Mouse (Mus musculus): ENCODE data around the gene Cadm4. TPM values are rescaled to one million over a fixed set of nuclear protein-coding genes. Genes with fewer than 3 reads are reported as not detected.
A peak's percentile ranks its signal among the peaks of the same experiment; 100 is the strongest.

Cadm4 gene
- polyA plus RNA-seq, 1 experiment from 2014 or later: 0.54 TPM

DNA sequence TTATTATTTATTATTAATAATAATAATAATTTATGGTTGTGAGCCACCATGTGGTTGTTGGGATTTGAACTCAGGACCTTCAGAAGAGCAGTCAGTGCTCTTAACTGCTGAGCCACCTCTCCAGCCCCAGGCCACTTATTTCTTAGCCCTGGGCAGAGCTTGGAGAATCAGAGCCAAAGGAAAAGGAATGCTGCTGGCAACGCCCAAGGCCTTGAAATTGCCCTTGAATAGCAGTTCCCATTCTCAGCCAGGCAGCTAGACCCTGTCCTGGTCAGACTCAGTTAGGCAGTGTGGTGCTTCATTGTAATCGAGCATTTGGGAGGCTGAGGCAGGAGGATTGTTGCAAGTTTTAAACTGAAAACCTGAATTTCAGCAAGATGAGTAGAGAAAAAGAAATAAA, 27.6 kb upstream of the Cadm4 start:
- no peak for DNase-seq (ENCODE audit: low spot score)
- Histone ChIP-seq H3K27ac (no peak overlapping the region), H3K9me3 (no peaks in the 10 kb centered on the region), H3K27me3 (ENCODE audit: insufficient read depth, poor library complexity, severe bottlenecking) (peaks cover 7% of the 10 kb centered on the region; the same call in 1 of the 2 replicates), H3K4me1 (0 out of 2 replicates have a peak, but pooled peaks cover 5% of the 10 kb centered on the region), H3K36me3 (no peaks in the 10 kb centered on the region), H3K4me3 (no peak overlapping the region)
- WGBS: 56% methylated on average over 2 of the region's 2 CpGs

DNA sequence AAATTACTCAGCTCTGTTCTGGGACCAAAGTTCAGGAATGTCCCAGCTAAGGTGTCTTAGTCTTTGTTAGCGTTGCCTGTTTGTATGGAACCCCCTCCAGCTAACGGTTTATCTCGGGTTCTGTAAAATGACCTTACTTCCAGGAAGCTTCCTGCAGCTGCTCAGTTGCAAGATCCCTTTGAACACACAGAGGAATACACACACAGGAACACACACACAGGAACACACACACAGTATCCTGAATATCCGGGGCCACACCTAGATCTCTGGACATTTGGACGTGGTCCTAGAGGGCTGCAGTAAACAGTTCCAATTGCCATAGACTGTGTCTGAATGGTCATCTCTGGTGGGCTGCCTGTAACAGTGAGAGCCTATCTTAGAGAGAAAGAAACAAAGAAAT, 26.1 kb upstream of the Cadm4 start:
- no peaks in the 10 kb centered on the region for H3K36me3 ChIP-seq
- H3K27me3 ChIP-seq (ENCODE audit: insufficient read depth, poor library complexity, severe bottlenecking): peaks cover 16% of the 10 kb centered on the region; the same call in 1 of the 2 replicates
- H3K4me3 ChIP-seq: no peak overlapping the region
- no peaks in the 10 kb centered on the region for H3K9me3 ChIP-seq
- H3K27ac ChIP-seq: no peak overlapping the region
- no peak for DNase-seq (ENCODE audit: low spot score)
- H3K4me1 ChIP-seq: peaks cover 8% of the 10 kb centered on the region; the same call in 1 of the 2 replicates
- WGBS: 65% methylated on average over 5 of the region's 5 CpGs

DNA sequence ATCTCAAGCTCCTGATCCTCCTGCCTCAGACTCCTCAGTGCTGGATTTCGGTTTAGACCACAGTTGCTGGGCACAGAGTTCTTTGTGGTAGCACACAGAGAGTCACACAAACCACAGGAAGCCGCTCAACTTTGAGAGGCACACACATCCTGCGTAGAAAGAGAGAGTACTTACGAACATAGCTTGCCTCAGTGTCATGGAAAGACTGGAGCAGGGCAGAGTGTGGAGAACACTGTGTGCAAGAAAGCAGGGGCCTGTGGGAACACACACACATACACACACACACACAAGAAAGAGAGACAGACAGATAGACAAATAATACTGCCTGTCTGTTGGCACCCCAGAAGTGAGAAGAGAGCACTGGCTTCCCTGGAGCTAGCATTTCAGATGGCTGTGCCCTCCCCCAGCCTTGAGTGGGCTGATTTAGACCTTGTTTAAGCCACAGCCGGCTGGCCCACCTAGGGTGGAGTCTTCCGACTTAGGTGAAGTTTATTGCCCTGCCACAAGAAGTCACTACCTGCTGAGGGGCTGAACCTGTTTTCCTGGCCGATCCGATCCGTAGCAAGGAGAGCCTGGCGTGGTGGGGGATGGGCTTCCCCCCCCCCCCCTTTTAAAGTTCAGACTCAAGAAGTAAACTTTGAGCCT, 24.0 kb upstream of the Cadm4 start:
- Histone ChIP-seq H3K9me3 (no peaks in the 10 kb centered on the region), H3K27me3 (ENCODE audit: insufficient read depth, poor library complexity, severe bottlenecking) (peaks cover 26% of the 10 kb centered on the region; the same call in 1 of the 2 replicates), H3K4me3 (no peak overlapping the region), H3K4me1 (peaks cover 16% of the 10 kb centered on the region), H3K27ac (no peak overlapping the region), H3K36me3 (no peaks in the 10 kb centered on the region)
- 74% methylated on average over 10 of the region's 10 CpGs for WGBS
- no peak for DNase-seq (ENCODE audit: low spot score)

DNA sequence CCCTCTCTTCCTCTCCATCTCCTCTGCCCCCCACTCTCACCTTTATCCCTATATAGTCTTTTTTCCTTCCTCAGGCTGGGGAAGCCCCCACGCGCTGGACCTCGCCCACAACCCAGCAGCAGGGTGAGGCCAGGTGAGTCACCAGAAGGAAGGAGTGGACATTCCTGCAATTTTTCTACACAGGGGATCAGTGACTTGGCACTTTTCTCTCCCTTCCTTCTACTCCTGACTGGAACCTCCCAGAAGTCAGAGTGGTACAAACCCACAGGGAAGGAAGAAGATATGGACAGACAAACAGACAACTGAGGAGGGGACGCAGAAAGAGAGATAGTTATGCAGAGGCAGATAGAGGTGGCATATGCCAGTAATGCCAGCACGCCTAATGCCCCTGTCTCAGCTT, 22.4 kb upstream of the Cadm4 start:
- Histone ChIP-seq H3K9me3 (no peaks in the 10 kb centered on the region), H3K4me3 (no peak overlapping the region), H3K27me3 (ENCODE audit: insufficient read depth, poor library complexity, severe bottlenecking) (peaks cover 31% of the 10 kb centered on the region; the same call in 1 of the 2 replicates), H3K36me3 (no peaks in the 10 kb centered on the region), H3K27ac (no peak overlapping the region), H3K4me1 (peaks cover 21% of the 10 kb centered on the region)
- DNase-seq (ENCODE audit: low spot score): no peak
- WGBS: 70% methylated on average over 5 of the region's 5 CpGs

DNA sequence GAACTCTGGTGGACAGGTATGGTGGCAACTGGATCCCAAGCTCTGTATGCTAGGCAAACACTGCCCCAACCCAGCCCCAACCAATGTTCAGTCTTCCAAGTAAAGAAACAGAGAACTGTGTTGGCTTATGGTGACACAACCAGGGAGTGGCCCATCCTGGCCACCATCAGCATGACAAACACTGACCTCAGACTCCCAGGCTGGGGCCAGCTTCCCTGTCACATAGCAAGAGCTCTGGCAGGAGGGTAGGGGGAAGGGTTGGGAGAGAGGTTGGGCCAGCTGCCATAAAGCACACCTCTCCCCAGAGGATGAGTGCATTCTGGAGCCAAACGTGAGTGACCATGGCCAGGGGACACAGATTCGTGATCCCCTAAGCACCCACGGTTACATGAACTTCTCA, 22.0 kb upstream of the Cadm4 start:
- H3K4me1 ChIP-seq: peaks cover 21% of the 10 kb centered on the region
- H3K27ac ChIP-seq: no peak overlapping the region
- no peaks in the 10 kb centered on the region for H3K9me3 ChIP-seq
- WGBS: 73% methylated on average over 3 of the region's 3 CpGs
- no peak overlapping the region for H3K4me3 ChIP-seq
- no peak for DNase-seq (ENCODE audit: low spot score)
- peaks cover 31% of the 10 kb centered on the region; the same call in 1 of the 2 replicates for H3K27me3 ChIP-seq (ENCODE audit: insufficient read depth, poor library complexity, severe bottlenecking)
- no peaks in the 10 kb centered on the region for H3K36me3 ChIP-seq

DNA sequence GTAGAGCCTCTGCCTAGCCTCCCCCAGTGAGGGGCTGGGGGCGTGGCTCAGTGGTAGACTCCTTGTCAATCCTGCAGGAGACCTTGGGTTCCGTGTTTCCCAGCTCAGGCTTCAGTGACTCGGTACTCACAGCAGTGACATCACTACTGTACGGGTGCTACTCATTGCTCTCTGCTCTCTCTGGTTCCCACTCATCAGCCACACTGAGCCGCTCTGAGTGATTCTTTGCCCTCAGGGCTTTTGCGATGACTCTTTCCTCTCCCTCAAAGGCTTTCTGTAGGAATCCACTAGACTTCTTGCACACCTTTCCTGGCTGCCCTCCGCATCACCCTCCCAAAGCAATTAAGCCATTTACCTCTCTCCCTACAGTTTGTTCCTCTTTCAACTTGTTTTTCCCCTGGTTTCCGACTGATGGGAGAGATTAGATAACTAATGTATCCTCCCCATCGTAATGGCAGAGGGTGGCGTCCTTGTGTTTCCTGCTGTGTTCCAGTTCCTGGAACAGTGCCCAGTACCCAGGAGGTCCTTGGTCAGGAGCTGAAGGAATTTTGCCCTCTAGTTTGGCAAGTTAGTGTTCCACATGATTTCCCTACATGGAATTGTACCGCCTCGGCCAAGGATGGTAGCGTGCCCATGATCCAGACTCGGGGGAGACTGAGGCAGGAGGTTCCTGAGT, 20.3 kb upstream of the Cadm4 start:
- Histone ChIP-seq H3K9me3 (no peaks in the 10 kb centered on the region), H3K4me1 (peaks cover 21% of the 10 kb centered on the region), H3K36me3 (no peaks in the 10 kb centered on the region), H3K27me3 (ENCODE audit: insufficient read depth, poor library complexity, severe bottlenecking) (peaks cover 31% of the 10 kb centered on the region; the same call in 1 of the 2 replicates), H3K4me3 (no peak overlapping the region), H3K27ac (no peak overlapping the region)
- no peak for DNase-seq (ENCODE audit: low spot score)
- 47% methylated on average over 14 of the region's 14 CpGs for WGBS

DNA sequence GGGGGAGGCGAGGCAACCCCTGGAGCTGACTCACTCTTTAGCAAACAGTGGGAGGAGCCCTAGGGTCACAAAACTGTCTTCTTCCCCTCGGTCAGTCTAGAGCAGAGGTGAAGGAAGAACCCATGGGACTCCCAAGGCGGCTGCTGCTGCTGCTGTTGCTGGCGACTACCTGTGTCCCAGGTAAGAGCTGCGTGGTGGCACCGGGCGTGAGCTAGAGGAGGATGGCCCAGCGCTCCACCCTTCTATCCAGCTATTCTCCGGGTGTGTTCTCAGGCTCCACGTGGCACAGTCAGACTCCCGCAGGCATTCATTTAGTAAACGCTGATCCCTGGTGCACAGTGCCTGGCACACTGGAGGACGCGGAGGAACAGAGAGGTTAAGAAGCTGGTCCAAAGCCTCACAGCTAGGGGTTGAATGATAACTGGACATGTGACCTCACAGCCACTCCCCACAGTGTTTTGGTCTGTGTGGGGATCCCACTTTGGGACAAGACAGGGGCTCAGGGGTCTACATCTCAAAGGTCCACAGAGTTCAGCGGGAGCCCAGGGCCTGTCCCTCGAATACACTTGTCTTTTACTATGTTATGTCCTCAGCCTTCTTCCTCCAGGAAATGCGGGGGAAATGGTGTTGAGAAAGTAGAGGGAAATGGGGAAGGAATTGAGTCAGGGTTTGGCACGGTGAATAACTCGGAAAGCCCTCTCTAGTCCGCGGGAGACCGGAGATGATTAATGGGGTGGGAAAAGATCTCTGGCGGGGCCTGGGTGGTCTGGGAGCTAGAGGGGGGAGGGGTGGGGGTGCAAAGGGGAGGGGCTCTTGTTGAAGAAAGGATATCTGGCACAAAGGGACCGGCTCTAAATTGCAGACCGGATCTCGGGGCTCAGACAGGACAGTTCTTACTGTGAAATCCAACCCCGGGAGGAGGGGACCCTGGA, 19.2 kb upstream of the Cadm4 start, which contains the start of gene Plaur:
Gene Plaur, plus strand, starts transcription at position 97 of the 932 bp plus-strand sequence.
- H3K36me3 ChIP-seq: no peaks in the 10 kb centered on the region
- DNase-seq (ENCODE audit: low spot score): no peak
- H3K9me3 ChIP-seq: no peaks in the 10 kb centered on the region
- peaks cover 31% of the 10 kb centered on the region; the same call in 1 of the 2 replicates for H3K27me3 ChIP-seq (ENCODE audit: insufficient read depth, poor library complexity, severe bottlenecking)
- no peak within 1 kb of the TSS; the same call in 1 of the 2 replicates for H3K27ac ChIP-seq
- 4% methylated on average over 27 of the region's 27 CpGs for WGBS
- peaks cover 21% of the 10 kb centered on the region for H3K4me1 ChIP-seq
- peak within 1 kb of the TSS; percentile 46 for H3K4me3 ChIP-seq

DNA sequence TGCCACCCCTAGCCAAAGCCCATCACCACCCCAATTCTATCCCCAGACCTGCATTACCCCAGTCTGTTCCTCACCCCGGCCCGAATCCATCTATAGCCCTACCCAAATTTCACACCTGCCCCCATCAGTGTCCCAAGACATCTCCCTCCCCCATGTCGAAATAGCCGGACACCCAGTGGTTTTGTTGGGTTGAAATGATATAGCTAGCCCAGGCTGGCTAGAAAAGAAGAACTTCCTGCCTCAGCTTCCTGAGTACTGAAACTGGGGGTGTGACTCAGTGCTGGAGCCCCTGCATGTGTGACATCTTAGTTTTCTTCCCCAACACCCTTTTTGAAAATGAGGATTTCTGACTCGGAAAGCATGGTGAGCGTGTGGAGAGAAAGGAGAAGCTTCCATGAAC, 15.0 kb upstream of the Cadm4 start:
- peaks cover 13% of the 10 kb centered on the region for H3K4me1 ChIP-seq
- H3K36me3 ChIP-seq: 0 out of 2 replicates have a peak, but pooled peaks cover 8% of the 10 kb centered on the region
- peaks cover 3% of the 10 kb centered on the region; the same call in 1 of the 2 replicates for H3K9me3 ChIP-seq
- no peak overlapping the region for H3K27ac ChIP-seq
- WGBS: 81% methylated on average over 6 of the region's 6 CpGs
- H3K27me3 ChIP-seq (ENCODE audit: insufficient read depth, poor library complexity, severe bottlenecking): peaks cover 15% of the 10 kb centered on the region; the same call in 1 of the 2 replicates
- H3K4me3 ChIP-seq: no peak overlapping the region
- DNase-seq (ENCODE audit: low spot score): no peak

DNA sequence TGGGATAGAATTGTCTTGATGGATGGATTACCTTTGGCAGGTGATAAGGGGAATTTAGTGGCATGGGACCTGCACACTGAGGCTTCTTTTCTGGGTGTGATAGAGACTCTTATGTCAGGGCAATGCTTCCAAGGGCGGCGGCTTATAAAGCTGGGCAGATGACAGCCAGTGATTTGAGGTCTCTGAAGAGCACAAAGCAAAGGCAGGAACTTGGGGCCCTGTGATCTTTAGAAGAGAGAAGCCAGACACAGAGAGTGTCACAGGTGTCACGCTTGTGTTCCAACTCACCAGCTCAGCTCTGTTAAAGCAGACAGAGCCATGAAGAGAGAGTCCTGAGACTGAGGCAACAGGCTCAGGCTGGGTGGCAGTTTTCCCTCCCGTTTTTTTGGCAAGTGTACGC, 13.9 kb upstream of the Cadm4 start:
- H3K4me1 ChIP-seq: peaks cover 4% of the 10 kb centered on the region; the same call in 1 of the 2 replicates
- 85% methylated on average over 5 of the region's 5 CpGs for WGBS
- no peak overlapping the region for H3K27ac ChIP-seq
- DNase-seq (ENCODE audit: low spot score): no peak
- no peak overlapping the region for H3K4me3 ChIP-seq
- H3K9me3 ChIP-seq: peaks cover 3% of the 10 kb centered on the region; the same call in 1 of the 2 replicates
- 0 out of 2 replicates have a peak, but pooled peaks cover 14% of the 10 kb centered on the region for H3K36me3 ChIP-seq
- H3K27me3 ChIP-seq (ENCODE audit: insufficient read depth, poor library complexity, severe bottlenecking): peaks cover 4% of the 10 kb centered on the region; the same call in 1 of the 2 replicates

DNA sequence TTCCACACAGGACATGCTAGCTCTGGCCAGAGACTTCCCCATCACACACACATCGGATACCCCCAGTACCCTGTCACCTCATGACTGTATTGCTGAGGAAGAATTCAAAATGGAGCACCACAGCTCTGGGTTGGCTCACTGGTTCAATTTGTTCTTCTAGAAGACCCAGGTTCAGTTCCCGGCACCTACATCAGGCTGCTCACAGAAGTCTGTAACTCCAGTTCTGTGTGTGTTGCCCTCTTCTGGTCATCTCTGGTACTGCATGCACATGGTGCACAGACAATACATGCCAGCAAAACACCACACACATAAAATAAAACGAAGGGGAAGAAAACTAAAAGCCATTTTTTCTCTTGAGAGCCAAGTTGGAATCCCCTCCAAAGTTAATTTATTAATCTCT, 12.7 kb upstream of the Cadm4 start:
- Histone ChIP-seq H3K9me3 (peaks cover 3% of the 10 kb centered on the region; the same call in 1 of the 2 replicates), H3K36me3 (0 out of 2 replicates have a peak, but pooled peaks cover 14% of the 10 kb centered on the region), H3K4me1 (no peaks in the 10 kb centered on the region), H3K4me3 (no peak overlapping the region), H3K27ac (no peak overlapping the region), H3K27me3 (ENCODE audit: insufficient read depth, poor library complexity, severe bottlenecking) (no peaks in the 10 kb centered on the region)
- DNase-seq (ENCODE audit: low spot score): no peak
- 80% methylated on average over 3 of the region's 3 CpGs for WGBS

DNA sequence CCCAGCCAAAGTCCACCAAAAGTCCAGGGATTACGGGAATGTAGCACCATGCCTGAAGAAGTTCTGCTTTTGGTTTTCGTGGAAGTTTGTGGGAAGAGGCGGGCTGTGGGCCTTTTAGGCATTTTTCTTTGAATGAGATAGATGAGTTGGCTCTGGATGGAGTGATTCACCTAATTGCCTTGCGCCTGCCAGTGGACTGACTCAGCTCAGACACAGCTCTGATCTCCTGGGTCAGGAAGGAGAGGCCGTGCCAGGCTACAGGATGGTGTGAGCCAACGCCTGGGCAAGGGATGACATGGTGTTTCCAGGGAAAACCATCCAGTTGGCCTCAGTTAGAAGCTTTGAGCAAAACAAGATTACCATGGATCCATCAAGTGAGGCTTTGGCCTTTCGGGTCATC, 11.5 kb upstream of the Cadm4 start:
- H3K9me3 ChIP-seq: peaks cover 3% of the 10 kb centered on the region; the same call in 1 of the 2 replicates
- no peak for DNase-seq (ENCODE audit: low spot score)
- H3K27ac ChIP-seq: no peak overlapping the region
- WGBS: 86% methylated on average over 7 of the region's 7 CpGs
- 0 out of 2 replicates have a peak, but pooled peaks cover 3% of the 10 kb centered on the region for H3K27me3 ChIP-seq (ENCODE audit: insufficient read depth, poor library complexity, severe bottlenecking)
- 0 out of 2 replicates have a peak, but pooled peaks cover 14% of the 10 kb centered on the region for H3K36me3 ChIP-seq
- no peak overlapping the region for H3K4me3 ChIP-seq
- H3K4me1 ChIP-seq: no peaks in the 10 kb centered on the region

DNA sequence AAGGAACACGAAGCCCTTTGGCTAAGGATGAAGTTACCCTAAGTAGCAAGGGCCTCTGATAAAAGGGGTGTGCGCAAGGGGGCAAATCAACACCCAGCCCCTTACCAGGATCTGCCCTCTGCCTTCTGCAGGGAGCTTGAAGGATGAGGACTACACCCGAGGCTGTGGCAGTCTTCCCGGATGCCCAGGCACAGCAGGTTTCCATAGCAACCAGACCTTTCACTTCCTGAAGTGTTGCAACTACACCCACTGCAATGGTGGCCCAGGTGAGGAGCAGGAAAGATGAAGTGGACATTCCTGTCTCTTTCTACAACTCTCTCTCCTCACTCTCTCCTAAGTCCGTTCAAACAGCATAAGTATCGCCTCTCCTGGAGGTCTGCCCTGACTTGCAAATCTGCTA, 9.4 kb upstream of the Cadm4 start:
- Histone ChIP-seq H3K27ac (no peak overlapping the region), H3K36me3 (0 out of 2 replicates have a peak, but pooled peaks cover 14% of the 10 kb centered on the region), H3K9me3 (peaks cover 3% of the 10 kb centered on the region; the same call in 1 of the 2 replicates), H3K27me3 (ENCODE audit: insufficient read depth, poor library complexity, severe bottlenecking) (0 out of 2 replicates have a peak, but pooled peaks cover 3% of the 10 kb centered on the region), H3K4me1 (no peaks in the 10 kb centered on the region), H3K4me3 (no peak overlapping the region)
- no peak for DNase-seq (ENCODE audit: low spot score)
- 77% methylated on average over 6 of the region's 6 CpGs for WGBS
